Mouse (Mus musculus): ENCODE data around the gene Zfp831.

Zfp831 gene

GRCm38 (mm10) chr2:174644975-174645374, 1.6 kb downstream of the Zfp831 start:
- DNase-seq (ENCODE audit: low read depth, low spot score): no peak

- no peak for DNase-seq (ENCODE audit: low read depth, low spot score)
Observed at GRCm38 (mm10) chr2:174652864-174653263, 9.5 kb downstream of the Zfp831 start.

- DNase-seq (ENCODE audit: low read depth, low spot score): no peak
Observed at GRCm38 (mm10) chr2:174655341-174655740, 12.0 kb downstream of the Zfp831 start.

- no peak for DNase-seq (ENCODE audit: low read depth, low spot score)
Observed at GRCm38 (mm10) chr2:174658229-174658844, 15.0 kb downstream of the Zfp831 start.

GRCm38 (mm10) chr2:174659874-174660273, 16.5 kb downstream of the Zfp831 start:
- no peak for DNase-seq (ENCODE audit: low read depth, low spot score)

GRCm38 (mm10) chr2:174660321-174660720, 17.0 kb downstream of the Zfp831 start:
- no peak for DNase-seq (ENCODE audit: low read depth, low spot score)

- no peak for DNase-seq (ENCODE audit: low read depth, low spot score)
Observed at GRCm38 (mm10) chr2:174661436-174662171, 18.3 kb downstream of the Zfp831 start.

GRCm38 (mm10) chr2:174662593-174662992, 19.3 kb downstream of the Zfp831 start:
- no peak for DNase-seq (ENCODE audit: low read depth, low spot score)

GRCm38 (mm10) chr2:174665404-174665803, 22.1 kb downstream of the Zfp831 start:
- no peak for DNase-seq (ENCODE audit: low read depth, low spot score)

- no peak for DNase-seq (ENCODE audit: low read depth, low spot score)
Observed at GRCm38 (mm10) chr2:174668806-174669205, 25.5 kb downstream of the Zfp831 start.

GRCm38 (mm10) chr2:174672506-174673190, 29.3 kb downstream of the Zfp831 start:
- DNase-seq (ENCODE audit: low read depth, low spot score): peak; percentile 24

GRCm38 (mm10) chr2:174673592-174674286, 30.4 kb downstream of the Zfp831 start:
- DNase-seq (ENCODE audit: low read depth, low spot score): peak; percentile 87

GRCm38 (mm10) chr2:174674287-174675045, 31.1 kb downstream of the Zfp831 start:
- DNase-seq (ENCODE audit: low read depth, low spot score): peak; percentile 12

- DNase-seq (ENCODE audit: low read depth, low spot score): peak; percentile 73
Observed at GRCm38 (mm10) chr2:174675642-174676041, 32.3 kb downstream of the Zfp831 start.

GRCm38 (mm10) chr2:174701351-174701750, 58.0 kb downstream of the Zfp831 start:
- DNase-seq (ENCODE audit: low read depth, low spot score): no peak

- no peak for DNase-seq (ENCODE audit: low read depth, low spot score)
Observed at GRCm38 (mm10) chr2:174707101-174707500, 63.8 kb downstream of the Zfp831 start.

GRCm38 (mm10) chr2:174708587-174708986, 65.3 kb downstream of the Zfp831 start:
- no peak for DNase-seq (ENCODE audit: low read depth, low spot score)

GRCm38 (mm10) chr2:174710185-174710584, 66.9 kb downstream of the Zfp831 start:
- DNase-seq (ENCODE audit: low read depth, low spot score): no peak

GRCm38 (mm10) chr2:174712043-174712442, 68.7 kb downstream of the Zfp831 start:
- DNase-seq (ENCODE audit: low read depth, low spot score): no peak

- no peak for DNase-seq (ENCODE audit: low read depth, low spot score)
Observed at GRCm38 (mm10) chr2:174715938-174716337, 72.6 kb downstream of the Zfp831 start.

GRCm38 (mm10) chr2:174717857-174718256, 74.5 kb downstream of the Zfp831 start:
- DNase-seq (ENCODE audit: low read depth, low spot score): no peak
